Mouse (Mus musculus): ENCODE results near the gene Dclk1.

DNA sequence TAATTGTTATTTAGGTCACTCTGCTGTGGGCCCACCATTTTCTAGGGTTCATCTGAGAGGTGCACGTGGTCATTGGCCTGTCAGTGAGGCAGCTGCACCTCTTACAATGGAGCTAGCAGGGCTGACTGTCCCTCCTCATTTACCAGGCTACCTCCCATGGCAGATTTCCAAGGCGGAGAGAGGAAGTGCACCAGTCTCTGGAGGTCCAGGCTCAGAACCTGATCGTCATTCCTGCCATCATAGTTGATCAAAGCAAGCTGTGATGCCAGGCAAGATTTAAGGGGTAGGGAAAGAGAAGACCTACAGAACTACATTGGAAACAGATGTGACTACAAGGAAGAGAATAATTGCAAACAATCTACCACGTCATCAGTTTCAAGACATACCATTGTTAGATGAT is 308.8 kb downstream of the Dclk1 start:
- no peak for TF ChIP-seq EP300 (IDR thresholded peaks at IDR 0.05; ENCODE audit: insufficient read depth, low read depth, low read length)
- TF ChIP-seq CTCF (IDR thresholded peaks at IDR 0.05), result no peak
- TF ChIP-seq POLR2A (IDR thresholded peaks at IDR 0.05; ENCODE audit: insufficient read depth, low read depth, low read length), result no peak

All from heart, adult 2 months (tissue).